Mouse (Mus musculus): ENCODE data around the gene Sprn. TPM values are rescaled to one million over a fixed set of nuclear protein-coding genes. Genes with fewer than 3 reads are reported as not detected.
A peak's percentile ranks its signal among the peaks of the same experiment; 100 is the strongest.

Gene Sprn
- polyA plus RNA-seq (2014; fragmentation: Nextera tagmentation; extraction: Ambion mirVana), result not detected in 2 replicates

- H3K27me3 ChIP-seq (replicated peaks; ENCODE audit: control insufficient read depth, insufficient read depth, low read length), result peaks cover 32% of the 10 kb centered on the region
- H3K36me3 ChIP-seq (ENCODE audit: control insufficient read depth, insufficient read depth, low read length), result no peaks in the 10 kb centered on the region; the same call in 1 of the 2 replicates
- ATAC-seq (replicated peaks; ENCODE audit: low FRiP score), result peak; percentile 30; the same call in 1 of the 2 replicates
- H3K27ac ChIP-seq (ENCODE audit: low read depth, low read length), result no peak within 1 kb of the TSS
- no peak for DNase-seq (ENCODE audit: low spot score)
- WGBS, result 8% methylated on average over 28 of the region's 28 CpGs
- no peak within 1 kb of the TSS for H3K9ac ChIP-seq (ENCODE audit: low read depth, low read length)
- H3K4me1 ChIP-seq (replicated peaks; ENCODE audit: control insufficient read depth, insufficient read depth, low read length), result no peaks in the 10 kb centered on the region
- H3K9me3 ChIP-seq (ENCODE audit: control insufficient read depth, low read length), result no peaks in the 10 kb centered on the region
- H3K4me2 ChIP-seq, result peak within 1 kb of the TSS; percentile 20; the same call in 1 of the 2 replicates
- H3K4me3 ChIP-seq (ENCODE audit: low read depth, low read length), result no peak within 1 kb of the TSS
Measured at GRCm38 (mm10) chr7:140154218-140154927, at the start of gene Sprn. Gene Sprn, minus strand, starts transcription at chr7:140154877.

- Histone ChIP-seq H3K27me3 (replicated peaks; ENCODE audit: control insufficient read depth, insufficient read depth, low read length) (no peaks in the 10 kb centered on the region), H3K36me3 (ENCODE audit: control insufficient read depth, insufficient read depth, low read length) (no peaks in the 10 kb centered on the region), H3K9ac (ENCODE audit: low read depth, low read length) (no peak overlapping the region), H3K27ac (ENCODE audit: low read depth, low read length) (no peak overlapping the region), H3K9me3 (ENCODE audit: control insufficient read depth, low read length) (no peaks in the 10 kb centered on the region), H3K4me1 (replicated peaks; ENCODE audit: control insufficient read depth, insufficient read depth, low read length) (no peaks in the 10 kb centered on the region), H3K4me2 (no peak overlapping the region), H3K4me3 (ENCODE audit: low read depth, low read length) (no peak overlapping the region)
- ATAC-seq (replicated peaks; ENCODE audit: low FRiP score) (peak; percentile 54; the same call in 1 of the 2 replicates), DNase-seq (ENCODE audit: low spot score) (no peak)
- WGBS, result 70% methylated on average over 4 of the region's 4 CpGs
Measured at GRCm38 (mm10) chr7:140201090-140201489, 46.4 kb upstream of the Sprn start.

GRCm38 (mm10) chr7:140196002-140196401 lies 41.3 kb upstream of the Sprn start:
- H3K4me2 ChIP-seq, result no peak overlapping the region
- no peak overlapping the region for H3K9ac ChIP-seq (ENCODE audit: low read depth, low read length)
- H3K36me3 ChIP-seq (ENCODE audit: control insufficient read depth, insufficient read depth, low read length), result no peaks in the 10 kb centered on the region
- WGBS, result 75% methylated on average over 8 of the region's 8 CpGs
- no peak overlapping the region for H3K4me3 ChIP-seq (ENCODE audit: low read depth, low read length)
- H3K27ac ChIP-seq (ENCODE audit: low read depth, low read length), result no peak overlapping the region
- DNase-seq (ENCODE audit: low spot score) (no peak), ATAC-seq (replicated peaks; ENCODE audit: low FRiP score) (no peak)
- no peaks in the 10 kb centered on the region for H3K4me1 ChIP-seq (replicated peaks; ENCODE audit: control insufficient read depth, insufficient read depth, low read length)
- H3K9me3 ChIP-seq (ENCODE audit: control insufficient read depth, low read length), result no peaks in the 10 kb centered on the region
- no peaks in the 10 kb centered on the region for H3K27me3 ChIP-seq (replicated peaks; ENCODE audit: control insufficient read depth, insufficient read depth, low read length)

- no peaks in the 10 kb centered on the region for H3K27me3 ChIP-seq (replicated peaks; ENCODE audit: control insufficient read depth, insufficient read depth, low read length)
- WGBS, result 85% methylated on average over 4 of the region's 4 CpGs
- H3K27ac ChIP-seq (ENCODE audit: low read depth, low read length), result no peak overlapping the region
- no peaks in the 10 kb centered on the region for H3K9me3 ChIP-seq (ENCODE audit: control insufficient read depth, low read length)
- H3K4me3 ChIP-seq (ENCODE audit: low read depth, low read length), result no peak overlapping the region
- H3K9ac ChIP-seq (ENCODE audit: low read depth, low read length), result no peak overlapping the region
- ATAC-seq (replicated peaks; ENCODE audit: low FRiP score) (no peak), DNase-seq (ENCODE audit: low spot score) (no peak)
- H3K4me2 ChIP-seq, result no peak overlapping the region
- no peaks in the 10 kb centered on the region for H3K4me1 ChIP-seq (replicated peaks; ENCODE audit: control insufficient read depth, insufficient read depth, low read length)
- H3K36me3 ChIP-seq (ENCODE audit: control insufficient read depth, insufficient read depth, low read length), result no peaks in the 10 kb centered on the region
Measured at GRCm38 (mm10) chr7:140194031-140194430, 39.4 kb upstream of the Sprn start.

GRCm38 (mm10) chr7:140192851-140193250 lies 38.2 kb upstream of the Sprn start:
- Histone ChIP-seq H3K4me1 (replicated peaks; ENCODE audit: control insufficient read depth, insufficient read depth, low read length) (no peaks in the 10 kb centered on the region), H3K9me3 (ENCODE audit: control insufficient read depth, low read length) (no peaks in the 10 kb centered on the region), H3K4me3 (ENCODE audit: low read depth, low read length) (no peak overlapping the region), H3K36me3 (ENCODE audit: control insufficient read depth, insufficient read depth, low read length) (no peaks in the 10 kb centered on the region), H3K27ac (ENCODE audit: low read depth, low read length) (no peak overlapping the region), H3K4me2 (no peak overlapping the region), H3K9ac (ENCODE audit: low read depth, low read length) (no peak overlapping the region), H3K27me3 (replicated peaks; ENCODE audit: control insufficient read depth, insufficient read depth, low read length) (no peaks in the 10 kb centered on the region)
- no peak for ATAC-seq (replicated peaks; ENCODE audit: low FRiP score)
- DNase-seq (ENCODE audit: low spot score), result no peak
- WGBS, result 75% methylated on average over 2 of the region's 2 CpGs

GRCm38 (mm10) chr7:140192445-140192844 lies 37.8 kb upstream of the Sprn start:
- H3K27ac ChIP-seq (ENCODE audit: low read depth, low read length), result no peak overlapping the region
- H3K4me2 ChIP-seq, result no peak overlapping the region
- H3K9me3 ChIP-seq (ENCODE audit: control insufficient read depth, low read length), result no peaks in the 10 kb centered on the region
- H3K9ac ChIP-seq (ENCODE audit: low read depth, low read length), result no peak overlapping the region
- WGBS, result 62% methylated on average over 2 of the region's 2 CpGs
- ATAC-seq (replicated peaks; ENCODE audit: low FRiP score), result no peak
- no peaks in the 10 kb centered on the region for H3K27me3 ChIP-seq (replicated peaks; ENCODE audit: control insufficient read depth, insufficient read depth, low read length)
- H3K36me3 ChIP-seq (ENCODE audit: control insufficient read depth, insufficient read depth, low read length), result no peaks in the 10 kb centered on the region
- no peaks in the 10 kb centered on the region for H3K4me1 ChIP-seq (replicated peaks; ENCODE audit: control insufficient read depth, insufficient read depth, low read length)
- no peak overlapping the region for H3K4me3 ChIP-seq (ENCODE audit: low read depth, low read length)
- no peak for DNase-seq (ENCODE audit: low spot score)

GRCm38 (mm10) chr7:140190435-140190834 lies 35.8 kb upstream of the Sprn start:
- no peaks in the 10 kb centered on the region for H3K36me3 ChIP-seq (ENCODE audit: control insufficient read depth, insufficient read depth, low read length)
- H3K4me2 ChIP-seq, result no peak overlapping the region
- DNase-seq (ENCODE audit: low spot score) (no peak), ATAC-seq (replicated peaks; ENCODE audit: low FRiP score) (no peak)
- H3K4me3 ChIP-seq (ENCODE audit: low read depth, low read length), result no peak overlapping the region
- no peaks in the 10 kb centered on the region for H3K27me3 ChIP-seq (replicated peaks; ENCODE audit: control insufficient read depth, insufficient read depth, low read length)
- no peaks in the 10 kb centered on the region for H3K9me3 ChIP-seq (ENCODE audit: control insufficient read depth, low read length)
- H3K9ac ChIP-seq (ENCODE audit: low read depth, low read length), result no peak overlapping the region
- H3K27ac ChIP-seq (ENCODE audit: low read depth, low read length), result no peak overlapping the region
- H3K4me1 ChIP-seq (replicated peaks; ENCODE audit: control insufficient read depth, insufficient read depth, low read length), result no peaks in the 10 kb centered on the region
- 76% methylated on average over 1 of the region's 1 CpGs for WGBS

GRCm38 (mm10) chr7:140188391-140189328 lies 34.0 kb upstream of the Sprn start:
- 48% methylated on average over 4 of the region's 4 CpGs for WGBS
- no peaks in the 10 kb centered on the region for H3K27me3 ChIP-seq (replicated peaks; ENCODE audit: control insufficient read depth, insufficient read depth, low read length)
- no peak for DNase-seq (ENCODE audit: low spot score)
- no peak overlapping the region for H3K9ac ChIP-seq (ENCODE audit: low read depth, low read length)
- H3K9me3 ChIP-seq (ENCODE audit: control insufficient read depth, low read length), result no peaks in the 10 kb centered on the region
- no peaks in the 10 kb centered on the region for H3K4me1 ChIP-seq (replicated peaks; ENCODE audit: control insufficient read depth, insufficient read depth, low read length)
- no peak overlapping the region for H3K4me2 ChIP-seq
- ATAC-seq (replicated peaks; ENCODE audit: low FRiP score), result peak; percentile 68
- H3K27ac ChIP-seq (ENCODE audit: low read depth, low read length), result no peak overlapping the region
- H3K36me3 ChIP-seq (ENCODE audit: control insufficient read depth, insufficient read depth, low read length), result no peaks in the 10 kb centered on the region
- H3K4me3 ChIP-seq (ENCODE audit: low read depth, low read length), result no peak overlapping the region
